Mouse (Mus musculus): ENCODE measurements around the gene Gas6. TPM values are rescaled to one million over a fixed set of nuclear protein-coding genes. Genes with fewer than 3 reads are reported as not detected.

Gene Gas6
- total and polyA plus RNA-seq, 3 experiments = not detected

DNA sequence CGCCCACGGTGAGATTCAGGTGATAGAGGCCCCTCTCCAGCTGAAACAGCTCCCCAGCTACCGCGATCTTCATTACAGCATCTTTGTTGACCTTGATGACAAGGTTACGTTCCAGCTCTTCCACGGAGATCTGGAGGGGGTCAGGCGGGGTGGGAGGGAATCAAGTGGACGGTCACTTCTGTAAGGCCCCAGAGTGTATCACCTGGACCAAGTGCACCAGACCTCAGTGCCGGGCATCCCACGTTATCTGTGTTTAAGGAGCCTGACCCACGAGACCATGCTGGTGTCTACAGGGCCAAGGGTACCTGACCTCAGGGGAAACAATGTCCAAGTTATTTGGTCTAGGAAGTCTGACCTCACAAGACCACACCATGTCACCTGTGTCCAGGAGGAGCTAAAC lies 22.8 kb downstream of the Gas6 start:
- TF ChIP-seq JUND (IDR thresholded peaks at IDR 0.05; ENCODE audit: low read depth, low read length) (no peak), SIN3A (IDR thresholded peaks at IDR 0.05; ENCODE audit: low read length) (no peak), MAX (IDR thresholded peaks at IDR 0.05; ENCODE audit: low read length) (no peak), MAFK (IDR thresholded peaks at IDR 0.05; ENCODE audit: borderline replicate concordance, low read depth, low read length) (no peak), GATA1 (IDR thresholded peaks at IDR 0.05; ENCODE audit: low read depth, low read length) (no peak), BHLHE40 (IDR thresholded peaks at IDR 0.05; ENCODE audit: borderline replicate concordance, low read depth, low read length) (no peak), ZC3H11A (IDR thresholded peaks at IDR 0.05; ENCODE audit: low read depth, low read length) (no peak), ETS1 (IDR thresholded peaks at IDR 0.05; ENCODE audit: low read depth, low read length) (no peak), UBTF (IDR thresholded peaks at IDR 0.05; ENCODE audit: borderline replicate concordance, insufficient read depth, low read depth, low read length) (no peak), USF1 (IDR thresholded peaks at IDR 0.05; ENCODE audit: low read depth, low read length) (no peak), EP300 (IDR thresholded peaks at IDR 0.05; ENCODE audit: low read depth in 1 of 2, low read length in 2 of 2) (no peak), CTCF (IDR thresholded peaks at IDR 0.05 in 2 of 3, conservative IDR thresholded peaks at IDR 0.05 in 1 of 3; ENCODE audit: control insufficient read depth in 1 of 3, insufficient read depth in 1 of 3, low read depth in 2 of 3, low read length in 3 of 3, poor library complexity in 1 of 3, severe bottlenecking in 1 of 3) (no peak), MYC (IDR thresholded peaks at IDR 0.05; ENCODE audit: low read depth, low read length) (no peak), NELFE (IDR thresholded peaks at IDR 0.05; ENCODE audit: low read depth, low read length) (no peak), HCFC1 (IDR thresholded peaks at IDR 0.05; ENCODE audit: low read depth, low read length) (no peak)
- H3K4me3 ChIP-seq (ENCODE audit: control insufficient read depth in 1 of 2, insufficient read depth in 1 of 2, low read depth in 2 of 2, low read length in 2 of 2) = no peak overlapping the region
- peaks cover 0 to 7% of the 10 kb centered on the region in 2 experiments; a peak in 2 of 4 replicates for H3K36me3 ChIP-seq (ENCODE audit: control insufficient read depth in 1 of 2, insufficient read depth in 2 of 2, low read length in 2 of 2)
- no peaks in the 10 kb centered on the region for H3K79me2 ChIP-seq (ENCODE audit: control insufficient read depth, insufficient read depth, low read length, poor library complexity)
- no peak overlapping the region for H3K9ac ChIP-seq (ENCODE audit: control insufficient read depth, low read depth, low read length, poor library complexity, severe bottlenecking)
- no peaks in the 10 kb centered on the region for H3K9me3 ChIP-seq (replicated peaks; ENCODE audit: insufficient read depth, low read length)
- DNase-seq (ENCODE audit: low read depth, low spot score) = no peak
- H3K27ac ChIP-seq (ENCODE audit: control insufficient read depth, low read depth, low read length) = no peak overlapping the region
- H3K4me1 ChIP-seq (ENCODE audit: control insufficient read depth in 1 of 2, insufficient read depth in 2 of 2, low read length in 2 of 2) = peaks cover 2 to 11% of the 10 kb centered on the region in 2 experiments; a peak in 3 of 4 replicates
- no peaks in the 10 kb centered on the region for H3K27me3 ChIP-seq (ENCODE audit: control insufficient read depth in 1 of 2, insufficient read depth in 2 of 2, low read length in 2 of 2)

DNA sequence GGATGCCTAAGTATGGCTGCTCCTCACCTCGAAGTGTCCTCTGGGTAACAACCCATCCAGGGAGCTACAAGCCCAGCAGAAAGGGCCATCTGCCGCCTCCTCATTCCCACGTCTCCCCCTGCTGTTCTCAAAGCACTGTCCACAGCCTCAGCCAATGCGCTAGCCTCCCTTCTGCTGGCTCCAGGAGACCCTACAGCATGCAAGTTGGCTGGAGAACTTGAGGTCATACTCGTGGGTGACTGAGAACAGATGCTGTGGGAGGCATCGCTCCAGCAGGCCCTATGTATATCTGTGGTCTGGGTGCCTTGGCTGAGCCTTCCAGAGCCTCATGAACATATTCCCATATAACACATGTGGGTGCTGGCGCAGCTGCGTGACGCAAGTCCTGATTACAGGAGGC lies 25.6 kb downstream of the Gas6 start:
- DNase-seq (ENCODE audit: low read depth, low spot score) = no peak
- H3K27me3 ChIP-seq (ENCODE audit: control insufficient read depth in 1 of 2, insufficient read depth in 2 of 2, low read length in 2 of 2) = peaks cover 2% of the 10 kb centered on the region in 2 experiments; a peak in 3 of 4 replicates
- TF ChIP-seq TBP (IDR thresholded peaks at IDR 0.05; ENCODE audit: low read depth, low read length) (no peak), MYC (IDR thresholded peaks at IDR 0.05; ENCODE audit: low read depth, low read length) (no peak), E2F4 (IDR thresholded peaks at IDR 0.05; ENCODE audit: borderline replicate concordance, low read depth, low read length) (no peak)
- H3K36me3 ChIP-seq (ENCODE audit: control insufficient read depth in 1 of 2, insufficient read depth in 2 of 2, low read length in 2 of 2) = peaks cover 0 to 7% of the 10 kb centered on the region in 2 experiments; a peak in 2 of 4 replicates
- H3K9me3 ChIP-seq (replicated peaks; ENCODE audit: insufficient read depth, low read length) = no peaks in the 10 kb centered on the region
- no peak overlapping the region for H3K9ac ChIP-seq (ENCODE audit: control insufficient read depth, low read depth, low read length, poor library complexity, severe bottlenecking)
- peaks cover 2 to 11% of the 10 kb centered on the region in 2 experiments; a peak in 3 of 4 replicates for H3K4me1 ChIP-seq (ENCODE audit: control insufficient read depth in 1 of 2, insufficient read depth in 2 of 2, low read length in 2 of 2)
- H3K79me2 ChIP-seq (ENCODE audit: control insufficient read depth, insufficient read depth, low read length, poor library complexity) = no peaks in the 10 kb centered on the region
- H3K4me3 ChIP-seq (ENCODE audit: control insufficient read depth in 1 of 2, insufficient read depth in 1 of 2, low read depth in 2 of 2, low read length in 2 of 2) = no peak overlapping the region
- H3K27ac ChIP-seq (ENCODE audit: control insufficient read depth, low read depth, low read length) = no peak overlapping the region

Measured in MEL (cell line).